Mouse (Mus musculus) limb, embryonic 14.5 days (tissue): ENCODE results near the gene Unc13b. TPM values are rescaled to one million over a fixed set of nuclear protein-coding genes. Genes with fewer than 3 reads are reported as not detected.

Source experiments
- ATAC-seq: fragments of 200-750 bp; cut with Nextera tagmentation; 2 replicates; pipeline ENCODE4 v1.8.0; 2017; ENCODE audit warnings: low read depth, moderate number of reproducible peaks, moderate TSS enrichment; ENCODE audit not compliant: low FRiP score
- DNase-seq: peaks from one replicate; pipeline ENCODE4 v3.0.0-alpha.2; 2015; ENCODE audit warnings: low spot score
- H3K27ac ChIP-seq: fragments of 300-500 bp; sonication (generic); replicated peaks from 2 replicates; pipeline ENCODE4 v1.5.1; 2014; ENCODE audit warnings: low read depth, mild to moderate bottlenecking, low read length, moderate library complexity, mixed read lengths
- H3K27me3 ChIP-seq: fragments of 300-500 bp; sonication (generic); 2 replicates; pipeline ENCODE4 v1.6.1; 2014; ENCODE audit warnings: low read length, mixed read lengths; ENCODE audit not compliant: control insufficient read depth, insufficient read depth
- H3K36me3 ChIP-seq: fragments of 300-500 bp; sonication (generic); 2 replicates; pipeline ENCODE4 v1.6.1; 2014; ENCODE audit warnings: mild to moderate bottlenecking, low read length, moderate library complexity, mixed read lengths; ENCODE audit not compliant: control insufficient read depth, insufficient read depth
- H3K4me1 ChIP-seq: fragments of 300-500 bp; sonication (generic); 2 replicates; pipeline ENCODE4 v1.6.1; 2014; ENCODE audit warnings: antibody characterized with exemption, low read length, mixed read lengths; ENCODE audit not compliant: control insufficient read depth, insufficient read depth
- H3K4me2 ChIP-seq: fragments of 300-500 bp; sonication (generic); replicated peaks from 2 replicates; pipeline ENCODE4 v1.6.1; 2014; ENCODE audit warnings: low read depth, mild to moderate bottlenecking, low read length, moderate library complexity; ENCODE audit not compliant: severe bottlenecking
- H3K4me3 ChIP-seq: fragments of 300-500 bp; sonication (generic); replicated peaks from 2 replicates; pipeline ENCODE4 v1.5.1; 2014; ENCODE audit warnings: low read length
- H3K9ac ChIP-seq: fragments of 300-500 bp; sonication (generic); 2 replicates; pipeline ENCODE4 v1.6.1; 2014; ENCODE audit warnings: mild to moderate bottlenecking, low read depth, low read length, moderate library complexity; ENCODE audit not compliant: severe bottlenecking
- H3K9me3 ChIP-seq: fragments of 300-500 bp; sonication (generic); 2 replicates; pipeline ENCODE4 v1.6.1; 2016; ENCODE audit warnings: low read length; ENCODE audit not compliant: control insufficient read depth
- POLR2A ChIP-seq: fragments of 200-500 bp; IDR thresholded peaks from 2 replicates; pipeline ENCODE4 v1.8.0; 2012; ENCODE audit warnings: inconsistent platforms, mild to moderate bottlenecking, moderate library complexity, borderline replicate concordance; ENCODE audit not compliant: insufficient read depth, insufficient read length; ENCODE audit errors: extremely low read depth
- WGBS: fragments of 180-500 bp; shearing (Covaris S2); extraction: QIAGEN DNeasy Blood & Tissue Kit; methylation state at CpG from one replicate; pipeline ENCODE4 v1.1.7; 2014; 5-methylcytosine and 5-hydroxymethylcytosine counted together
- polyA plus RNA-seq, 2 experiments: library from polyadenylated mRNA; depleted of rRNA in 1 of 2; stranded (reverse) in 1 of 2; unstranded in 1 of 2; fragments of >200 nt; fragmentation: Nextera tagmentation in 1 of 2; extraction: Ambion mirVana in 1 of 2; gene quantifications; 2 replicates each; pipeline versions ENCODE4 v1.2.1 to v1.2.3; 2012 to 2014

Gene Unc13b
- polyA plus RNA-seq, 2 experiments: 2.5 to 7.2 TPM

DNA sequence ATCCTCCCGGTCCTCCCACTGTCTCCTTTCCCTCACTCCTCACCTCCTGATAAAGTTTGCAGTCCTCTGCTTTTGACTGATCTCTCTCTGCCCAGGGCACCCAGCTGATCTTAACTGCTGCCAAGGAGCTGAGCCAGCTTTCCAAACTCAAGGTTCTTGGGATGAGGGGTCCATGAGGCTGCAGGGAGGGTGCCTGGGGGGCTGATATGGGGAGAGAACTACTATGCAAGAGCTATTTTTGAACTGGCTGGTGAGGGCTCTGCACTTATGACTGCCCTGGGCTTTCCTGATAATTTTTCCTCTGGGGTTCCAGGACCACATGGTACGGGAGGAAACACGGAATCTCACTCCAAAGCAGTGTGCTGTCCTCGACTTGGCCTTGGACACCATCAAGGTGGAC is 199.8 kb downstream of the Unc13b start:
- no peak for ATAC-seq
- WGBS: 86% methylated on average over 4 of the region's 4 CpGs
- H3K4me2 ChIP-seq: no peak overlapping the region

DNA sequence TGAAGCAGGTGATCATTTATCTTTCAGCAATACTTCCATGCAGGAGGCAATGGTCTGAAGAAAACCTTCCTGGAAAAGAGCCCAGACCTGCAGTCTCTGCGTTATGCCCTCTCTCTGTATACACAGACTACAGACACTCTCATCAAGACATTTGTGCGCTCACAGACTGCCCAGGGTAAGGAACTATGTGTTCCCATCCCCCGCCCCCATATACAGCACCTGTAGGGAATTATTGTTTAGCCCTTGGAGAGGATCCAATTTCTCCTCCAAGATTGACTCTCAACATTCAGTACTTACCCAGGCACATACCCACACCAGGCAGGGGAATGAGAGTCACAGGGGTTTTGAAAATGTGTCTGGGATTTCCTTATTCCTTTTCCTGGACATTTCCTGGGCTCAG is 200.7 kb downstream of the Unc13b start:
- Histone ChIP-seq H3K36me3 (no peaks in the 10 kb centered on the region), H3K4me3 (no peak overlapping the region), H3K27me3 (no peaks in the 10 kb centered on the region), H3K27ac (no peak overlapping the region), H3K9me3 (no peaks in the 10 kb centered on the region), H3K4me2 (no peak overlapping the region), H3K9ac (no peak overlapping the region), H3K4me1 (peaks cover 13% of the 10 kb centered on the region; the same call in 1 of the 2 replicates)
- ATAC-seq (no peak), DNase-seq (peak; percentile 25)
- no peak for TF ChIP-seq POLR2A
- 21% methylated on average over 3 of the region's 3 CpGs for WGBS

More for the DNA sequence above, 199.8 kb downstream of the Unc13b start:
- Histone ChIP-seq H3K27ac (no peak overlapping the region), H3K4me3 (no peak overlapping the region), H3K27me3 (no peaks in the 10 kb centered on the region), H3K36me3 (no peaks in the 10 kb centered on the region), H3K4me1 (peaks cover 13% of the 10 kb centered on the region; the same call in 1 of the 2 replicates), H3K9ac (no peak overlapping the region), H3K9me3 (no peaks in the 10 kb centered on the region)
- TF ChIP-seq POLR2A: no peak
- no peak for DNase-seq

DNA sequence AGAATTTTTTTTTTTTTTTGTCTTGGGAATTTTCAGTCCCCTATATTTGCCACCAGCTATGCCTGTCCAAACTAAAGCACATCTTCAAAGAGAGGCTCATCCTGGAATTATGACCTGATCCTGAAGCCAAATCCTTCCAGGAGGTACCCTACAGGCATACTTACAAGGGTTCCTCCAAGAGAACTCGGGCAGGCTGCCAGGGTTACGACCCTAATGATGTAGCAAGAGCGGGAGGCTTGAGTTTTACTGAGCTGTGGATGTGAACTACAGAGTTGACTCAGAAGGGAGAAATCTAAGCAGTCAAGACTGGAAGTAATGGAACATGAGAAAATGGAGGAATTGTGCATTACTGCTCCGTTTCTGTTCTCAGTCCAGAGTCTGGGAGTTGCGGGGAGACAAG is 201.3 kb downstream of the Unc13b start:
- Histone ChIP-seq H3K27ac (no peak overlapping the region), H3K36me3 (no peaks in the 10 kb centered on the region), H3K4me1 (peaks cover 13% of the 10 kb centered on the region; the same call in 1 of the 2 replicates), H3K27me3 (no peaks in the 10 kb centered on the region), H3K4me2 (no peak overlapping the region), H3K4me3 (no peak overlapping the region), H3K9me3 (no peaks in the 10 kb centered on the region), H3K9ac (no peak overlapping the region)
- no peak for DNase-seq
- WGBS: 31% methylated on average over 5 of the region's 5 CpGs
- no peak for TF ChIP-seq POLR2A
- ATAC-seq: no peak

DNA sequence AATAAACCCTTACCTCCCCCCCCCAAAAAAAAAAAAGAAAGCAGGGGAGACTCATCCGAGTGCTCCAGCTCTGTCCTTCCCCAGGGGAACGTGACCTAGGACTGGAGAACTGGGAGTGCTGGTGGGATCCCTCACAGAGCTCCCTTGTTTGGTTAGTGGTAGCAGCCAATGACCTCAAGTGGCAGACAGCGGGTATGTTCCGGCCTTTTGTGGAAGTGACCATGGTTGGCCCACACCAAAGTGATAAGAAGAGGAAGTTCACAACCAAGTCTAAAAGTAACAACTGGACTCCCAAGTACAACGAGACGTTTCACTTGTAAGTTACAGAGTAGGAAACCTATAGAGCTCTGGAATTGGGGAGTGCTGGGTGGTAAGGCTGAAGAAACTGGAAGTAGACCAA is 204.1 kb downstream of the Unc13b start:
- no peaks in the 10 kb centered on the region for H3K36me3 ChIP-seq
- H3K27me3 ChIP-seq: no peaks in the 10 kb centered on the region
- H3K4me1 ChIP-seq: peaks cover 15% of the 10 kb centered on the region; the same call in 1 of the 2 replicates
- DNase-seq (no peak), ATAC-seq (no peak)
- H3K4me2 ChIP-seq: no peak overlapping the region
- no peak overlapping the region for H3K4me3 ChIP-seq
- H3K9ac ChIP-seq: no peak overlapping the region
- H3K27ac ChIP-seq: no peak overlapping the region
- WGBS: 90% methylated on average over 6 of the region's 6 CpGs
- H3K9me3 ChIP-seq: no peaks in the 10 kb centered on the region
- no peak for TF ChIP-seq POLR2A

DNA sequence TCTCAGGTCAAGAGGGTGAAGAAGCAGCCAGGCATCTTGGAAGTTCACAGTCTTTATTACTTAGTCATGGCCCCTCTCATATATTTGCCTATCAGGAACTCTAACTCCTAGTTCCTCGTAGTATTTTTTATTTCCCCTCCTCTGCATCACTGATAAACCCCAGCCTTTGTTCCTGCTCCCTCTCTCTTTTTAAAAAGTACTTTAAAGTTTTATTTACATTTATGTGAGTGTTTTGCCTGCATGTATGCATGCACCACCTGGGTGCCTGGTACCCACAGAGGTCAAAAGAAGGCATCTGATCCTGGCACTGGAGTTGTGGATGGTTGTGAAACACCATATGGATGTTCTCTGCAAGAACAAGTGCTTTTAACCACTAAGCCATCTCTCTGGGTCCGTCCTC is 207.4 kb downstream of the Unc13b start:
- TF ChIP-seq POLR2A: no peak
- Histone ChIP-seq H3K4me2 (no peak overlapping the region), H3K4me1 (0 out of 2 replicates have a peak, but pooled peaks cover 2% of the 10 kb centered on the region), H3K4me3 (no peak overlapping the region), H3K9ac (no peak overlapping the region), H3K27ac (no peak overlapping the region), H3K9me3 (no peaks in the 10 kb centered on the region), H3K36me3 (no peaks in the 10 kb centered on the region), H3K27me3 (no peaks in the 10 kb centered on the region)
- DNase-seq (no peak), ATAC-seq (no peak)
- 50% methylated on average over 2 of the region's 2 CpGs for WGBS
